Mouse (Mus musculus): Measurements from ENCODE around the gene S100a1. TPM values are rescaled to one million over a fixed set of nuclear protein-coding genes. Genes with fewer than 3 reads are reported as not detected.
A peak's percentile ranks its signal among the peaks of the same experiment; 100 is the strongest.

The S100a1 gene
- polyA plus RNA-seq, 1 experiment from 2014 or later: 11.4 TPM

DNA sequence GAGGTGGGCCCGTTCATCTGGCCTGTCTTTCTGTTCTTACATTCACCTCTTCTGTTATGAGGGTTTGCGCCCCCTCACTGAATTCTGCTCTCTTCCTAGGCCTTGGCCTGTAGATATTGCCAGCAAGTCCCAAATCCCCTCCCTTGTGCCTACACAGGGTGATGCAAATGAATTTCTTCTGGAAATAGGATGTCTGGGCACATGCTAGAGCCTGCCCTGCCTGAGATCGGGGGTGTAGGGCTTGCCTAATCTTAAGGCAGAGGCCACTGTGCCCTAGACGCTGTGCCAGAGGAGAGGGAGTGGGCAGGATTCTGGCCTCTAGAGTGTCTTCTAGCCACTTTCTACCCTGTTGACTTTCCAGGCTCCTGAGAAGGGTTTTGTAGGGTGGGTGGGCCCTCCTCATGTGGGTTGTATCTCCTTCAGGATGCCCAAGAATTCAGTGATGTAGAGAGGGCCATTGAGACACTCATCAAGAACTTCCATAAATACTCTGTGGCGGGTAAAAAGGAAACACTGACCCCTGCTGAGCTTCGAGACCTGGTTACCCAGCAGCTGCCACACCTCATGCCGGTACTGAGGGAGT, 13.2 kb upstream of the S100a1 start:
- Histone ChIP-seq H3K4me2 (replicated peaks) (no peak overlapping the region), H3K9ac (replicated peaks) (no peak overlapping the region), H3K36me3 (no peaks in the 10 kb centered on the region), H3K27me3 (no peaks in the 10 kb centered on the region), H3K27ac (replicated peaks) (no peak overlapping the region), H3K4me3 (no peak overlapping the region), H3K4me1 (no peaks in the 10 kb centered on the region), H3K9me3 (no peaks in the 10 kb centered on the region)
- no peak for ATAC-seq (replicated peaks)
- 83% methylated on average over 7 of the region's 7 CpGs for WGBS

DNA sequence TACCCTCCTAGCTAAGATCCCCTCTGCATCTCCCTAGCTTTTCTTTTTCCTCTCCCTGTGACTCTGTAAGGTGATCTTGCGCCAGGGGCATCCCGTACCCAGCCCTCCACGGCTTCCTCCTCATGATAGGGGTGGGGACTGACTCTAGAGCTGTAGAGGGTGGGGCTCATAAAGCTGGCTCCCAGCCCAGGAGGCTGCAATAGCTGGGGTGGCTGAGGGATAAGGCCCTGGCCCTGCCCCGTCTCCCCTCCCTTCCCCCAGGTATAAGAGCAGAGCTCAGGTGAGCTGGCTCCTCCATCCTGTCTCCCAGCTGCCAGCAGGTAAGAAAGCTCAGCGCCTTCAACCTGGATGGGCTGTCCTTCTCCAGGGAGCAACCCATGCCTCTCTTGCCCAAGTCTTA, 12.4 kb upstream of the S100a1 start, which contains the start of gene S100a14:
Gene S100a14, plus strand, starts transcription at position 277 of the 400 bp plus-strand sequence.
- Histone ChIP-seq H3K9ac (replicated peaks) (no peak within 1 kb of the TSS), H3K27ac (replicated peaks) (no peak within 1 kb of the TSS), H3K4me3 (no peak within 1 kb of the TSS), H3K9me3 (no peaks in the 10 kb centered on the region), H3K4me1 (no peaks in the 10 kb centered on the region), H3K27me3 (no peaks in the 10 kb centered on the region), H3K4me2 (replicated peaks) (no peak within 1 kb of the TSS), H3K36me3 (no peaks in the 10 kb centered on the region)
- WGBS: 71% methylated on average over 5 of the region's 5 CpGs
- no peak for ATAC-seq (replicated peaks)

DNA sequence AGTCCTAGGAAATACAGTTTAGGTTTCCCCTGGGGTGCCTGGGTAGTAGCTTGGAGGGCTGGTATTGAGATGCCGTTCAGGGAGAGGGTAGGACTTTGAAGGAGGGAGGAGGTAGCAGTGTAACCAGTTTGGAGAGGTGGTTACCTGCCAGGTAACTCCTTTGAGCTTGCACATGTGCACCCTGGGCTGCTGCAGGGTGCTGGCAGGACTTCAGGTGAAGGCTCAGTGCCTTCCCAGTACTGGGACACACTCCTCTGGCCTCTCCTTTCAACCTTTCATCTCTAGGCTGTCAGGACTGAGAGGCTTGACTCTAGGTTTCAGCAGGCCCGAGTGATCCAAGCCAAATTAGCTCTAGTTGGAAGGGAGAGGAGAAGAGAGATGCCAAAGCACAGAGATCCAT, 11.9 kb upstream of the S100a1 start:
- no peaks in the 10 kb centered on the region for H3K9me3 ChIP-seq
- H3K36me3 ChIP-seq: no peaks in the 10 kb centered on the region
- WGBS: 87% methylated on average over 2 of the region's 2 CpGs
- no peaks in the 10 kb centered on the region for H3K4me1 ChIP-seq
- H3K4me2 ChIP-seq (replicated peaks): no peak overlapping the region
- no peak for ATAC-seq (replicated peaks)
- H3K9ac ChIP-seq (replicated peaks): no peak overlapping the region
- no peak overlapping the region for H3K4me3 ChIP-seq
- no peaks in the 10 kb centered on the region for H3K27me3 ChIP-seq
- no peak overlapping the region for H3K27ac ChIP-seq (replicated peaks)

DNA sequence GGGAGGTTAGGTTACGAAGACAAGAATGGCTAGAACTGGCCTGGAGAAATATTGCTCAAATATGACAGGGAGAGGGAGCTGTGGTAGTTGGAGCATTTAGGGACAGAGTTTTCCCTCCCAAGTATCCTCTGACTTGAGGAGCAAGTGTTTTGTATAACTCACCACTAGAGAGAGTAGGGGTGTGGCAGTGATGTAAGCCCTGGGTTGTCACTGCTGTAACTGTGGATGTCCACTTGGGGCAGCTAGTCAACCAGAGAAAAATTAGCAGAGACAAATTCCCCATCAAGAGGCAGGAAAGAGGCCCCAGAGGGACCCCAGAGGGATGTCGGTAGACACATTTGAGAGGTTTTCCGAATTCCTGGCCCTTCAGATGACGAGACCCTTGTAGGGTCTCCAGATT, 11.2 kb upstream of the S100a1 start:
- no peaks in the 10 kb centered on the region for H3K27me3 ChIP-seq
- no peak overlapping the region for H3K4me2 ChIP-seq (replicated peaks)
- no peaks in the 10 kb centered on the region for H3K4me1 ChIP-seq
- no peaks in the 10 kb centered on the region for H3K9me3 ChIP-seq
- H3K27ac ChIP-seq (replicated peaks): no peak overlapping the region
- no peak for ATAC-seq (replicated peaks)
- H3K4me3 ChIP-seq: no peak overlapping the region
- H3K9ac ChIP-seq (replicated peaks): no peak overlapping the region
- WGBS: 70% methylated on average over 4 of the region's 4 CpGs
- no peaks in the 10 kb centered on the region for H3K36me3 ChIP-seq

DNA sequence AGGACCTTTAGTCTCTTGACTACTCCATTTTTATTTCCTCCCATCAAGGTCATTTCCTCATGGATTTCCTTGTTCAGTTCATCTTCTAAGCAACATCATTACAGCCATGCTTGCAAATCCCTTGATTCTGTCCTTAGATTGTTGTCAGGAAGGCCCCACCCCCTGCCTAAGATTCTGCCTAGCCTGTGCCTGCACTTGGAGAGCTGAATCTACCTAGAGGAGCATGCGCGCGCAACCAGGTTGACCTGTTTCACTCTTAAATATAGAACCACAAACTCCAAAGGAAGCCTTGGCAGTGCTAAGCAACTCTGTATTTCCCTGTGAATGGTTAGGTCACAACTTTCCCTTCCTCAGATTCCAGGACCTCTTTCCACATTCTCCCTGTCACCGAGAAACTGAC, 3.5 kb upstream of the S100a1 start:
- Histone ChIP-seq H3K27me3 (peaks cover 4% of the 10 kb centered on the region; the same call in 1 of the 2 replicates), H3K9me3 (no peaks in the 10 kb centered on the region), H3K4me2 (replicated peaks) (no peak overlapping the region), H3K4me3 (no peak overlapping the region), H3K36me3 (no peaks in the 10 kb centered on the region), H3K9ac (replicated peaks) (no peak overlapping the region), H3K4me1 (peaks cover 13% of the 10 kb centered on the region), H3K27ac (replicated peaks) (no peak overlapping the region)
- no peak for ATAC-seq (replicated peaks)
- WGBS: 84% methylated on average over 4 of the region's 4 CpGs

DNA sequence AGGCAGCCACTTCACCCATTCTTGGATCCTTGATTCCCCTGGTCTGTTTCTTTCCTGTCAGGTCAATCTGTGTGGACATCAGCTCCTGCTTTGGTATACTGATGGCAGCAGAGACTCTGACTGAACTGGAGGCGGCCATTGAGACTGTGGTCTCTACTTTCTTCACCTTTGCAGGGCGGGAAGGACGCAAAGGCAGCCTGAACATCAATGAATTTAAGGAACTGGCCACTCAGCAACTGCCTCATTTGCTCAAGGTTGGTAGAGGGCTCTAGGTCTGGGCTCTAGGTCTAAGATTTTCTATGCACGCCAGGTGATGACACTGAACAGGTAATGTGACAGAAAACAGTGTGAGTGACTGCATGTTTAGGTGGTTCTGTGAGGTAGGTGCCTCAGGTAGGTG, 1.6 kb upstream of the S100a1 start:
- Histone ChIP-seq H3K4me2 (replicated peaks) (no peak overlapping the region), H3K27me3 (peaks cover 4% of the 10 kb centered on the region; the same call in 1 of the 2 replicates)

DNA sequence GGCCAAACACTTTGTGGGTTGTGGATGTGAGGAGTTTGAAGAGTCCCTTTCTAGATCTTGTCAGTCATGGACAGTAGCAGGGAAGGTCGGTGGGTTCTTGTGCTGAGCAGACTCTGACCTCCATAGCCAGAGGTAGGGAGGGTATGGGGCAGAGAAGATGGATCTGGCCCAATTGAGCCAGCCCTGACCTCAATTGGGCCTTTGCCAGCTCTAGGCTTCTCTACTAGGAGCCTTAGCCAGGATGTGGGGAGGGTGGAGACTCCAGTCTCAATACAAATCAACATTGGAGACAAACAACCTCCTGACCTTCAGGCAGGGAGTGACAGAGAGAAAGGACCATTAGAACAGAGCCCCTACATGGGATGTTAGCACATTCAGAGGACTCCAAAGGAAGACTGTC, 1.1 kb upstream of the S100a1 start:
- 69% methylated on average over 1 of the region's 1 CpGs for WGBS
- Histone ChIP-seq H3K36me3 (no peaks in the 10 kb centered on the region), H3K27ac (replicated peaks) (no peak overlapping the region), H3K9me3 (no peaks in the 10 kb centered on the region), H3K4me3 (peak overlapping the region; percentile 36), H3K4me2 (replicated peaks) (peak overlapping the region; percentile 60), H3K9ac (replicated peaks) (peak overlapping the region; percentile 39; the same call in 1 of the 2 replicates), H3K4me1 (peaks cover 13% of the 10 kb centered on the region), H3K27me3 (peaks cover 4% of the 10 kb centered on the region; the same call in 1 of the 2 replicates)
- no peak for ATAC-seq (replicated peaks)

More for the DNA sequence above, 1.6 kb upstream of the S100a1 start:
- 90% methylated on average over 4 of the region's 4 CpGs for WGBS
- H3K36me3 ChIP-seq: no peaks in the 10 kb centered on the region
- no peak overlapping the region for H3K4me3 ChIP-seq
- H3K4me1 ChIP-seq: peaks cover 13% of the 10 kb centered on the region
- H3K27ac ChIP-seq (replicated peaks): no peak overlapping the region
- no peak overlapping the region for H3K9ac ChIP-seq (replicated peaks)
- no peaks in the 10 kb centered on the region for H3K9me3 ChIP-seq
- ATAC-seq (replicated peaks): no peak

DNA sequence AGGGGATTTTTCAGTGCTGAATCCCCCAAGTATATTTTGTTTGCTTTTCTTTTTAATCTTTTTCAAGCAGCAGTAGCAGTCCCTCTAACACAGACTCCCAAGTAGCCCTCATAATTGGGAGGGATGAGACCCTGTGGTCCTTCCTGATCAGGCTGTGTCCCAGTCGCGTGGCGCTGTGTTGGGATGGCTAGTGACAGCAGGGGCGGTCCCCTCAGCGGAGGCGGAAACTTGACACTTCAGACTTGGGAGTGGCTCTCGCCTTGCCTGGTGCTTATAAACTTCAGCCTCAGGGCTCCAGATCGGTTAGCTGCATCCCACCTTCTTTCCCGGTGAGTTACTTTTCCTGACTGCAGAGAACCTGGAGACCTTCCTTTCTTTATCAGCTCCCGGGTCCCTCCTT, 499 bp upstream of the S100a1 start:
- ATAC-seq (replicated peaks): peak; percentile 63
- H3K4me2 ChIP-seq (replicated peaks): peak overlapping the region; percentile 60
- 2% methylated on average over 10 of the region's 10 CpGs for WGBS

DNA sequence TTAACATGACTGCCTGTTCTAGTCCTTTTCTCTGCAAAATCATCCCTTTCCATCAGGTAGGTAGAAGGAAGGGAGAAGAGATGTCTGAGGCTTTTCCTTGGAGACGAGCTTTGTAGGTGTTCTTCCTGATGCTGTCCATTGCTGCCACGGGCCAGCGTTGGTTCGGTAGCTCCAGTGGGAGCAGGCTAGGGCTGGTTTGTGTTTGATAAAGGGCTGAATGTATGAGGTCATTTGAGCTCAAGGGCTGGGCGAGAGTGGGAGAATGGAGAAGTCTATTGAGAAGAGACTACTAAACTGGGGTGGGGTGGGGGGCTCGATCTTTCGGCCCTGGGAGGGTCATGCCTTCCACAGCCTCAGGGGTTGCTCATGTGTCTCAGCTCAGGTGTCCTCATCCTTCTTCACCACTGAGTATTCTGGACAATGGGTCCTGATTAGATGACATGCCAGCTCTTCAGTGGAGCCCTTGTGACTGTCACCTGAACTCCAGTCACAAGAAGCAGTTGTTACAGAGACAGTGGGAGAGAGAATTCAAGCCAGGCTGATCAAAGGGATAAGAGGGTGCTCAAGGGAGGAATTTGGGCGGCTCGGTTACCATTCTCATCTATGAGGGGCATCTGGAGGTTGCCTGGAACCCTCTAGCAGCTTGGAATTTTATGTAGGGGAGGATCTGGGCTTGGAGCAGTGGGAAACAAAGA, 1.1 kb downstream of the S100a1 start:
- H3K27ac ChIP-seq (replicated peaks): no peak overlapping the region
- no peak overlapping the region for H3K4me2 ChIP-seq (replicated peaks)
- no peaks in the 10 kb centered on the region for H3K36me3 ChIP-seq
- peaks cover 4% of the 10 kb centered on the region; the same call in 1 of the 2 replicates for H3K27me3 ChIP-seq
- no peak overlapping the region for H3K4me3 ChIP-seq
- ATAC-seq (replicated peaks): no peak
- no peaks in the 10 kb centered on the region for H3K9me3 ChIP-seq
- H3K4me1 ChIP-seq: peaks cover 20% of the 10 kb centered on the region
- WGBS: 78% methylated on average over 9 of the region's 9 CpGs
- no peak overlapping the region for H3K9ac ChIP-seq (replicated peaks)

More for the DNA sequence above, 499 bp upstream of the S100a1 start:
- peak overlapping the region; percentile 36 for H3K4me3 ChIP-seq
- H3K36me3 ChIP-seq: no peaks in the 10 kb centered on the region
- H3K27ac ChIP-seq (replicated peaks): no peak overlapping the region
- no peaks in the 10 kb centered on the region for H3K9me3 ChIP-seq
- peak overlapping the region; percentile 39 for H3K9ac ChIP-seq (replicated peaks)
- H3K27me3 ChIP-seq: peaks cover 4% of the 10 kb centered on the region; the same call in 1 of the 2 replicates
- peaks cover 15% of the 10 kb centered on the region for H3K4me1 ChIP-seq

DNA sequence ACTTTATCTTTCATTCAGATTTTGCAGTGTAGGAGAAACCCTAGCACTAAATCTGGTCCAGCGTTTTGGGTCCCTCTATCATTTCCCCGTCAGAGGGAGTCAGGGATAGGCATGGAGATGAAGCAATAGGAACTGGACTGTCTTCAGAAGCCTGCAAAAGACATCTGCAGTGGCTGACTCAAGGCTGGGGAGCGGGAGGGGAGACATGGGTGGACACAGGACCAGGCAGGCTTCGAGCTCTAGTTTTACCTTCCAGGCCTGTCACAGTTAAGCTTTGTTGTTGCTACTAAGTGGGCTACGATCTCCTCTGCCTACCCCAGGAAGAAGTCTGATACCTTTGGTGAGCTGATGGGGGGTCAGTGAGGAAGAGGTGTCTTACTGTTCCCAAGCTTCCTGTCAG, 1.9 kb downstream of the S100a1 start:
- Histone ChIP-seq H3K4me1 (peaks cover 29% of the 10 kb centered on the region), H3K27ac (replicated peaks) (no peak overlapping the region), H3K4me2 (replicated peaks) (no peak overlapping the region), H3K27me3 (peaks cover 4% of the 10 kb centered on the region; the same call in 1 of the 2 replicates), H3K9me3 (no peaks in the 10 kb centered on the region), H3K36me3 (peaks cover 2% of the 10 kb centered on the region; the same call in 1 of the 2 replicates), H3K4me3 (no peak overlapping the region), H3K9ac (replicated peaks) (no peak overlapping the region)
- WGBS: 84% methylated on average over 5 of the region's 5 CpGs
- ATAC-seq (replicated peaks): no peak

DNA sequence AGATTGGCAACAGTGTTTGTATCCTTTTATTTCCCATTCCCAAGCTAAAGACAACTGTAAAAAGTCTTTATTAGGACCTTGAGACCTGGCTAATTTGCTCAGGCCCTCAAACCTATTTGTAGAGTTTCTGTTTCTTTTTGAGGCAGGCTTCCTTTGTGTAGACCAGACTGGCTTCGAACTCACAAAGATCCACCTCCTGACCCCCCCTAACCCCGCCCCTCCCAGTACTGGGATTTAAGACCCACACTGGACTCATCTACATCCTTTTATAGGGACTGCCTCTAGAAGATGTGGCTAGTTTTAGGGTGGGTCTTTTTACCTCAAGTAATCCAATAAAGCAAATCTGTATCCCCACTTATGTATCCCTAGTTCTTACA, 4.5 kb downstream of the S100a1 start:
- Histone ChIP-seq H3K4me3 (peak overlapping the region; percentile 99), H3K27ac (replicated peaks) (peak overlapping the region; percentile 95), H3K9me3 (no peaks in the 10 kb centered on the region), H3K4me2 (replicated peaks) (peak overlapping the region; percentile 44), H3K27me3 (peaks cover 4% of the 10 kb centered on the region; the same call in 1 of the 2 replicates), H3K36me3 (peaks cover 26% of the 10 kb centered on the region), H3K4me1 (peaks cover 40% of the 10 kb centered on the region), H3K9ac (replicated peaks) (no peak overlapping the region)
- ATAC-seq (replicated peaks): peak; percentile 12
- WGBS: 11% methylated on average over 2 of the region's 2 CpGs

DNA sequence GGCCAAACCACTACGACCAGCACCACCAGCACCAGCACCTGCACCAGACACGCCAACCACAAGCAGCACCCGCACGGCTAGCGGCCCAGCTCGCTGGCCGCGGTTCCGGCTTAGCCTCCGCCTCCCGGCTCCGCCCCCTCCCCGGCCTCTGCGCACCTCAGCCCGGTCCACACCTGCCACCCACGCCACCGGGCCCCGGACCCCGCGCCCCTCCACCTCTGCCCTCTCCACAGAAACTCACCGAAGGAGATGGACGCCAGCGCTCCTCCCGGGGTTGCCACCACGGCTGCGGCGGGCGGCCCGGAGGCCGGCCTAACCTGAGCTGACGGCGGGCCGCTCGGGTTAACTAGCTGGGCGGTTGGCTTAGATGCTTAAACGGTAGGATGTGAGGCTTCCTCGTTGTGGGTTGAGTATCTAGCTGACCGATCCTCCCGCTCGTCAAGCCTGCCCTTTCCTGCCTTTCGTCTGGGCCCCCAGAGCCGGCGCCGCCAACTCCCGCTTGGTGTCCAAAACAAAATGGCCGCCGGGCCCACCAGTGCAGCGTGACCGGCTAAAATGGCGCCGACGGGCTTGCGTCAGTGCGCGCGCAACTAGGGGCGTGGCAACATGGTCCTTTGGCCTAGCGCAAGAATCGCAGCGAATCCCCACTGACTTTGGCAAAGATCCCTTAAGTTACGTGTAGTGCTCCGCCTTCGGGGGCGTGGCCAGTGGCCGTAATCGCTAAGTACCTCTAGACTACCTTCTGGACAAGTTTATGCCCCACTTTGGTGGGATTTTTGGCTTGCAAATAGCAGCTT, 5.0 kb downstream of the S100a1 start, which contains the start of gene Chtop:
Gene Chtop, minus strand, starts transcription at position 549 of the 797 bp plus-strand sequence.
- Histone ChIP-seq H3K36me3 (peaks cover 32% of the 10 kb centered on the region), H3K27ac (replicated peaks) (peak within 1 kb of the TSS; percentile 95), H3K9ac (replicated peaks) (peak within 1 kb of the TSS; percentile 99), H3K4me1 (peaks cover 39% of the 10 kb centered on the region), H3K4me3 (peak within 1 kb of the TSS; percentile 99), H3K27me3 (peaks cover 4% of the 10 kb centered on the region; the same call in 1 of the 2 replicates), H3K9me3 (no peaks in the 10 kb centered on the region), H3K4me2 (replicated peaks) (peak within 1 kb of the TSS; percentile 70)
- WGBS: under 1% methylated on average over 65 of the region's 66 CpGs
- peak; percentile 93 for ATAC-seq (replicated peaks)
